8 mouse cellular contexts compared by ENCODE assay signal in genomic region chr1:57775496-57775790, GRCm38 (mm10). TPM values are rescaled to one million over a fixed set of nuclear protein-coding genes. Genes with fewer than 3 reads are reported as not detected.
A peak's percentile ranks its signal among the peaks of the same experiment; 100 is the strongest.
DNase-seq lines count a peak whose midpoint lies in the region; ATAC-seq and TF ChIP-seq lines count a peak whose summit lies in the region.

No protein-coding gene starts in this region.

- H3K9ac ChIP-seq in hindbrain, embryonic 16.5 days (ENCODE audit: low read depth, low read length), result peak overlapping the region; percentile 100

- under 1% methylated on average over 14 of the region's 14 CpGs for WGBS in cerebellum, adult 2 months
- 1% methylated on average over 14 of the region's 14 CpGs for WGBS in hindbrain, embryonic 16.5 days

- H3K4me2 ChIP-seq in hindbrain, embryonic 16.5 days (ENCODE audit: low read length), result peak overlapping the region; percentile 53

- H3K27me3 ChIP-seq in cerebellum, adult 2 months (ENCODE audit: control insufficient read depth, insufficient read depth, low read length), result no peaks in the 10 kb centered on the region; the same call in none of the 2 replicates
- no peaks in the 10 kb centered on the region for H3K27me3 ChIP-seq in testis, adult 2 months (ENCODE audit: control insufficient read depth, insufficient read depth, low read length)
- no peaks in the 10 kb centered on the region for H3K27me3 ChIP-seq in hindbrain, embryonic 16.5 days (replicated peaks; ENCODE audit: control insufficient read depth, insufficient read depth, low read length)

- TF ChIP-seq CTCF in cerebellum, adult 2 months (IDR thresholded peaks at IDR 0.05; ENCODE audit: borderline replicate concordance, insufficient read depth, low read depth, low read length), result no peak
- TF ChIP-seq CTCF in testis, adult 2 months (IDR thresholded peaks at IDR 0.05; ENCODE audit: control insufficient read depth, insufficient read depth, insufficient replicate concordance, low read depth, low read length), result no peak

- H3K27ac ChIP-seq in cerebellum, adult 2 months (ENCODE audit: insufficient read depth, low read length), result no peak overlapping the region
- H3K27ac ChIP-seq in testis, adult 2 months (ENCODE audit: control insufficient read depth, insufficient read depth, low read depth, low read length), result no peak overlapping the region
- peak overlapping the region; percentile 97 for H3K27ac ChIP-seq in hindbrain, embryonic 16.5 days (ENCODE audit: low read depth, low read length)

- no peaks in the 10 kb centered on the region for H3K9me3 ChIP-seq in hindbrain, embryonic 16.5 days (ENCODE audit: control insufficient read depth, low read length)

- DNase-seq in cerebellum, adult 2 months, result peak; percentile 5 to 22
- DNase-seq in cerebellum, postnatal 4 days (ENCODE audit: low spot score in 2 of 2), result no peak
- DNase-seq in testis, postnatal 14 days (ENCODE audit: low spot score), result no peak
- peak; percentile 3 for DNase-seq in lung, postnatal 36 days
- DNase-seq in retina, postnatal 1 day, result no peak
- DNase-seq in gastrocnemius, postnatal 10 days, result no peak

- no peaks in the 10 kb centered on the region for H3K4me1 ChIP-seq in cerebellum, adult 2 months (ENCODE audit: control insufficient read depth, insufficient read depth, low read length)
- H3K4me1 ChIP-seq in testis, adult 2 months (ENCODE audit: control insufficient read depth, insufficient read depth, low read length), result peaks cover 6% of the 10 kb centered on the region; the same call in 1 of the 2 replicates
- H3K4me1 ChIP-seq in hindbrain, embryonic 16.5 days (ENCODE audit: control insufficient read depth, insufficient read depth, low read depth, low read length), result no peaks in the 10 kb centered on the region; the same call in 1 of the 2 replicates

- no peaks in the 10 kb centered on the region for H3K36me3 ChIP-seq in testis, adult 2 months (ENCODE audit: control insufficient read depth, insufficient read depth, low read length)
- no peaks in the 10 kb centered on the region for H3K36me3 ChIP-seq in hindbrain, embryonic 16.5 days (ENCODE audit: control insufficient read depth, insufficient read depth, low read length)

- TF ChIP-seq POLR2A in cerebellum, adult 2 months (IDR thresholded peaks at IDR 0.05; ENCODE audit: borderline replicate concordance, insufficient read depth, low read length), result no peak
- TF ChIP-seq POLR2A in testis, adult 2 months (IDR thresholded peaks at IDR 0.05; ENCODE audit: control insufficient read depth, low read depth, low read length), result no peak

- peak overlapping the region; percentile 42 for H3K4me3 ChIP-seq in cerebellum, adult 2 months (replicated peaks; ENCODE audit: insufficient read depth, low read depth, low read length)
- peak overlapping the region; percentile 77 for H3K4me3 ChIP-seq in testis, adult 2 months (ENCODE audit: control insufficient read depth, low read depth, low read length)
- H3K4me3 ChIP-seq in hindbrain, embryonic 16.5 days (ENCODE audit: low read length), result peak overlapping the region; percentile 97

- peak; percentile 22 for ATAC-seq in hindbrain, embryonic 16.5 days

RNA-seq across cellular contexts. Expression of gene Spats2l, which starts 1.5 kb away (rescaled TPM):
- 11.0 and 11.9 TPM in 2 replicates for polyA plus RNA-seq in cerebellum, adult 2 months (2012; rRNA removed)
- polyA plus RNA-seq in testis, adult 2 months (2012; rRNA removed), result 0.30 and 0.44 TPM in 2 replicates
- polyA plus RNA-seq in hindbrain, embryonic 16.5 days (2015; fragmentation: Nextera tagmentation; extraction: Ambion mirVana), result 79.2 and 89.1 TPM in 2 replicates
- 10 to 100 TPM; 31.3 to 40.4 TPM for total RNA-seq in gastrocnemius, postnatal 10 days (2021)

Comparison
In these comparisons a context has a peak if more than half of its experiments do, and no peak if none do; other contexts are left out.
1. DNase-seq: peak in cerebellum, adult 2 months (2 of 2) and lung, postnatal 36 days (single experiment); none in cerebellum, postnatal 4 days (0 of 2), testis, postnatal 14 days (single experiment), retina, postnatal 1 day (single experiment) and gastrocnemius, postnatal 10 days (single experiment).
2. H3K4me3 ChIP-seq: peak in every context shown above with its lines; median percentile 97 in hindbrain, embryonic 16.5 days; 77 in testis, adult 2 months; 42 in cerebellum, adult 2 months.